Mouse (Mus musculus) MEL (cell line): Measurements from ENCODE around the gene Klk1b4. TPM values are rescaled to one million over a fixed set of nuclear protein-coding genes. Genes with fewer than 3 reads are reported as not detected.
"Not testable (repeated sequence)": the region's sequence is repeated elsewhere in the genome, so short reads cannot be mapped to it uniquely, and the experiment has no call there.

Source experiments
- DNase-seq: peaks from one replicate; pipeline ENCODE4 v3.0.0; 2011; ENCODE audit warnings: low read depth, low spot score
- H3K27ac ChIP-seq: 2 replicates; pipeline ENCODE4 v1.5.1; 2012; ENCODE audit warnings: low read depth, mild to moderate bottlenecking, control low read depth, low read length, moderate library complexity; ENCODE audit not compliant: control insufficient read depth
- H3K27me3 ChIP-seq, 2 experiments: fragments of 150-350 bp in 1 of 2; sonication (generic) in 1 of 2; 2 replicates each; pipeline ENCODE4 v1.6.1; 2012; ENCODE audit warnings: low read length in 2 of 2, mild to moderate bottlenecking in 2 of 2, improper control_type of control experiment in 1 of 2, moderate library complexity in 1 of 2; ENCODE audit not compliant: insufficient read depth in 2 of 2, control insufficient read depth in 1 of 2
- H3K36me3 ChIP-seq, 2 experiments: 2 replicates each; pipeline ENCODE4 v1.6.1; 2012 to 2014; ENCODE audit warnings: low read length in 2 of 2, improper control_type of control experiment in 1 of 2, inconsistent platforms in 1 of 2, mild to moderate bottlenecking in 1 of 2; ENCODE audit not compliant: insufficient read depth in 2 of 2, control insufficient read depth in 1 of 2
- H3K4me1 ChIP-seq, 2 experiments: fragments of 150-350 bp in 1 of 2; sonication (generic) in 1 of 2; 2 replicates each; pipeline ENCODE4 v1.6.1; 2012; ENCODE audit warnings: low read length in 2 of 2, improper control_type of control experiment in 1 of 2, mild to moderate bottlenecking in 1 of 2; ENCODE audit not compliant: insufficient read depth in 2 of 2, control insufficient read depth in 1 of 2
- H3K4me3 ChIP-seq, 2 experiments: fragments of 150-350 bp in 1 of 2; sonication (generic) in 1 of 2; 2 replicates each; pipeline ENCODE4 v1.5.1; 2012; ENCODE audit warnings: low read depth in 2 of 2, low read length in 2 of 2, mild to moderate bottlenecking in 2 of 2, moderate library complexity in 2 of 2, control low read depth in 1 of 2, improper control_type of control experiment in 1 of 2; ENCODE audit not compliant: control insufficient read depth in 1 of 2, insufficient read depth in 1 of 2
- H3K79me2 ChIP-seq: 2 replicates; pipeline ENCODE4 v1.6.1; 2012; ENCODE audit warnings: mild to moderate bottlenecking, low read length, moderate library complexity; ENCODE audit not compliant: control insufficient read depth, poor library complexity, insufficient read depth
- H3K9ac ChIP-seq: 2 replicates; pipeline ENCODE4 v1.6.1; 2012; ENCODE audit warnings: low read depth, mild to moderate bottlenecking, control low read depth, low read length, moderate library complexity; ENCODE audit not compliant: control insufficient read depth, poor library complexity, severe bottlenecking
- H3K9me3 ChIP-seq: fragments of 150-350 bp; sonication (generic); replicated peaks from 2 replicates; pipeline ENCODE4 v1.6.1; 2012; ENCODE audit warnings: mild to moderate bottlenecking, low read length, improper control_type of control experiment, moderate library complexity; ENCODE audit not compliant: insufficient read depth
- BHLHE40 ChIP-seq: IDR thresholded peaks from 2 replicates; pipeline ENCODE4 v1.6.1; 2012; ENCODE audit warnings: low read depth, mild to moderate bottlenecking, inconsistent platforms, low read length, improper control_type of control experiment, borderline replicate concordance
- CHD1 ChIP-seq: IDR thresholded peaks from 2 replicates; pipeline ENCODE4 v1.6.1; 2012; ENCODE audit warnings: low read depth, mild to moderate bottlenecking, inconsistent platforms, low read length, improper control_type of control experiment
- CTCF ChIP-seq, 3 experiments: IDR thresholded peaks in 2 of 3; conservative IDR thresholded peaks in 1 of 3; 2 replicates each; pipeline ENCODE4 v1.5.1; 2011 to 2012; ENCODE audit warnings: low read length in 3 of 3, low read depth in 2 of 3, mild to moderate bottlenecking in 2 of 3, improper control_type of control experiment in 1 of 3, inconsistent platforms in 1 of 3, mixed read lengths in 1 of 3, moderate library complexity in 1 of 3; ENCODE audit not compliant: control insufficient read depth in 1 of 3, insufficient read depth in 1 of 3, poor library complexity in 1 of 3, severe bottlenecking in 1 of 3
- ELF1 ChIP-seq: IDR thresholded peaks from 2 replicates; pipeline ENCODE4 v1.6.1; 2014; ENCODE audit warnings: low read depth, mild to moderate bottlenecking, inconsistent platforms, low read length, improper control_type of control experiment, moderate library complexity
- ETS1 ChIP-seq: IDR thresholded peaks from 2 replicates; pipeline ENCODE4 v1.6.1; 2012; ENCODE audit warnings: low read depth, mild to moderate bottlenecking, inconsistent platforms, low read length, improper control_type of control experiment, moderate library complexity
- GABPA ChIP-seq: IDR thresholded peaks from 2 replicates; pipeline ENCODE4 v1.6.1; 2012; ENCODE audit warnings: low read depth, mild to moderate bottlenecking, inconsistent platforms, low read length, improper control_type of control experiment, moderate library complexity
- KAT2A ChIP-seq: conservative IDR thresholded peaks from 2 replicates; pipeline ENCODE4 v1.6.1; 2012; ENCODE audit warnings: low read depth, low read length, improper control_type of control experiment, inconsistent platforms
- MAX ChIP-seq: IDR thresholded peaks from 2 replicates; pipeline ENCODE4 v1.6.1; 2011; ENCODE audit warnings: low read length, improper control_type of control experiment
- MEF2A ChIP-seq: IDR thresholded peaks from 2 replicates; pipeline ENCODE4 v1.6.1; 2014; ENCODE audit warnings: low read depth, mild to moderate bottlenecking, inconsistent platforms, low read length, improper control_type of control experiment; ENCODE audit not compliant: poor library complexity, insufficient replicate concordance, severe bottlenecking; ENCODE audit errors: extremely low read depth
- MXI1 ChIP-seq: IDR thresholded peaks from 2 replicates; pipeline ENCODE4 v1.6.1; 2011; ENCODE audit warnings: mild to moderate bottlenecking, low read depth, low read length, improper control_type of control experiment
- POLR2AphosphoS5 ChIP-seq: IDR thresholded peaks from 2 replicates; pipeline ENCODE4 v1.6.1; 2012; ENCODE audit warnings: low read depth, borderline replicate concordance, mild to moderate bottlenecking, inconsistent platforms, low read length, moderate library complexity, mixed read lengths
- RAD21 ChIP-seq: IDR thresholded peaks from 2 replicates; pipeline ENCODE4 v1.6.1; 2011; ENCODE audit warnings: mild to moderate bottlenecking, low read depth, low read length, improper control_type of control experiment
- RCOR1 ChIP-seq: IDR thresholded peaks from 2 replicates; pipeline ENCODE4 v1.6.1; 2012; ENCODE audit warnings: low read depth, mild to moderate bottlenecking, inconsistent platforms, low read length, improper control_type of control experiment
- TCF12 ChIP-seq: IDR thresholded peaks from 2 replicates; pipeline ENCODE4 v1.6.1; 2014; ENCODE audit warnings: low read depth, mild to moderate bottlenecking, inconsistent platforms, low read length, improper control_type of control experiment, moderate library complexity
- USF1 ChIP-seq: IDR thresholded peaks from 2 replicates; pipeline ENCODE4 v1.6.1; 2014; ENCODE audit warnings: low read depth, mild to moderate bottlenecking, inconsistent platforms, low read length, improper control_type of control experiment, moderate library complexity
- USF2 ChIP-seq, 2 experiments: IDR thresholded peaks; 2 replicates each; pipeline ENCODE4 v1.6.1; 2011 to 2012; ENCODE audit warnings: improper control_type of control experiment in 2 of 2, low read length in 2 of 2, borderline replicate concordance in 1 of 2, inconsistent platforms in 1 of 2, low read depth in 1 of 2, mild to moderate bottlenecking in 1 of 2; ENCODE audit not compliant: insufficient read depth in 1 of 2
- polyA plus RNA-seq, 2 experiments: library from polyadenylated mRNA; stranded (reverse) in 1 of 2; unstranded in 1 of 2; fragments of >175 nt in 1 of 2; fragments of >200 nt in 1 of 2; gene quantifications; 2 replicates each; pipeline versions ENCODE4 v1.2.1 to v1.2.4; 2012; ENCODE audit warnings: low replicate concordance in 2 of 2, low read depth in 1 of 2; ENCODE audit not compliant: insufficient read length in 2 of 2, insufficient read depth in 1 of 2, missing spikeins in 1 of 2
- total RNA-seq: library from RNA; depleted of rRNA; stranded (reverse); fragments of 300-350 nt; gene quantifications from 2 replicates; pipeline ENCODE4 v1.2.3, GENCODE M21; 2012

Gene Klk1b4
- total and polyA plus RNA-seq, 3 experiments = not detected

- H3K9me3 ChIP-seq, H3K4me1 ChIP-seq, H3K4me3 ChIP-seq, H3K27ac ChIP-seq, H3K36me3 ChIP-seq, H3K27me3 ChIP-seq, H3K79me2 ChIP-seq, DNase-seq, H3K9ac ChIP-seq: not testable (repeated sequence)
Measured at GRCm38 (mm10) chr7:44193466-44193865, 13.8 kb upstream of the Klk1b4 start.

GRCm38 (mm10) chr7:44197891-44198290 is 9.3 kb upstream of the Klk1b4 start, which contains the start of gene Klk1b3:
TSS of gene Klk1b3 (plus strand) at chr7:44198191.
- Histone ChIP-seq H3K4me3 (no peak within 1 kb of the TSS), H3K27me3 (no peaks in the 10 kb centered on the region), H3K4me1 (no peaks in the 10 kb centered on the region), H3K27ac (no peak within 1 kb of the TSS), H3K9ac (no peak within 1 kb of the TSS), H3K79me2 (no peaks in the 10 kb centered on the region), H3K36me3 (no peaks in the 10 kb centered on the region), H3K9me3 (no peaks in the 10 kb centered on the region)
- no peak for DNase-seq
- TF ChIP-seq GABPA (no peak), KAT2A (no peak), USF2 (IDR thresholded peaks at IDR 0.05; ENCODE audit: borderline replicate concordance in 1 of 2, insufficient read depth in 1 of 2, low read depth in 1 of 2, low read length in 2 of 2) (no peak), RCOR1 (no peak), ELF1 (no peak), BHLHE40 (no peak), MAX (no peak), RAD21 (no peak), ETS1 (no peak), USF1 (no peak), CTCF (IDR thresholded peaks at IDR 0.05 in 2 of 3, conservative IDR thresholded peaks at IDR 0.05 in 1 of 3; ENCODE audit: control insufficient read depth in 1 of 3, insufficient read depth in 1 of 3, low read depth in 2 of 3, low read length in 3 of 3, poor library complexity in 1 of 3, severe bottlenecking in 1 of 3) (no peak), CHD1 (no peak), MXI1 (no peak), POLR2AphosphoS5 (no peak), TCF12 (no peak), MEF2A (no peak)
